Comparison of ENCODE assay signal across 18 mouse cellular contexts in genomic region chr6:86059151-86059853, GRCm38 (mm10). TPM values are rescaled to one million over a fixed set of nuclear protein-coding genes. Genes with fewer than 3 reads are reported as not detected.
DNase-seq lines count a peak whose midpoint lies in the region; ATAC-seq lines count a peak whose summit lies in the region.
"Had no signal": no experiment of that assay in that cellular context is flagged by ENCODE, and none has a peak within 500 bp of the region (broad histone marks: within the 10 kb centered on the region; RNA-seq: fewer than 3 reads in every experiment).

No protein-coding gene starts in this region.

- no peaks in the 10 kb centered on the region for H3K9me3 ChIP-seq in forebrain, embryonic 16.5 days (ENCODE audit: control insufficient read depth, low read length)
- no peaks in the 10 kb centered on the region for H3K9me3 ChIP-seq in midbrain, embryonic 12.5 days
- H3K9me3 ChIP-seq in liver, embryonic 12.5 days (replicated peaks): no peaks in the 10 kb centered on the region
- H3K9me3 ChIP-seq: kidney, embryonic 15.5 days; megakaryocyte, embryonic 14.5 days had no signal

- peak overlapping the region; percentile 52 for H3K9ac ChIP-seq in forebrain, embryonic 16.5 days (replicated peaks; ENCODE audit: low read depth, low read length)
- H3K9ac ChIP-seq in midbrain, embryonic 12.5 days (replicated peaks): peak overlapping the region; percentile 43; the same call in 1 of the 2 replicates
- no peak overlapping the region for H3K9ac ChIP-seq in liver, embryonic 12.5 days
- H3K9ac ChIP-seq: kidney, embryonic 15.5 days had no signal

- H3K36me3 ChIP-seq in forebrain, embryonic 16.5 days (ENCODE audit: control insufficient read depth, insufficient read depth): no peaks in the 10 kb centered on the region
- no peaks in the 10 kb centered on the region for H3K36me3 ChIP-seq in midbrain, embryonic 12.5 days
- no peaks in the 10 kb centered on the region for H3K36me3 ChIP-seq in liver, embryonic 12.5 days
- H3K36me3 ChIP-seq: kidney, embryonic 15.5 days had no signal

- 19% methylated on average over 7 of the region's 7 CpGs for WGBS in forebrain, embryonic 16.5 days
- WGBS in midbrain, embryonic 12.5 days: 21% methylated on average over 7 of the region's 7 CpGs
- 23% methylated on average over 7 of the region's 7 CpGs for WGBS in liver, embryonic 12.5 days (ENCODE audit: insufficient replicate concordance)

- peaks cover 68% of the 10 kb centered on the region for H3K4me1 ChIP-seq in forebrain, embryonic 16.5 days (replicated peaks; ENCODE audit: control insufficient read depth, insufficient read depth, low read length)
- H3K4me1 ChIP-seq in midbrain, embryonic 12.5 days: peaks cover 70% of the 10 kb centered on the region
- H3K4me1 ChIP-seq in liver, embryonic 12.5 days: peaks cover 2% of the 10 kb centered on the region; the same call in 1 of the 2 replicates
- H3K4me1 ChIP-seq: kidney, embryonic 15.5 days had no signal

- peak; percentile 47 for DNase-seq in right cerebral cortex, adult 18-20 months
- no peak for DNase-seq in right cerebral cortex, postnatal 4 days
- DNase-seq in gastrocnemius, adult 8-10 months (ENCODE audit: low spot score in 2 of 2): no peak
- DNase-seq in adipocyte (ENCODE audit: low spot score): no peak
- DNase-seq in urinary bladder, postnatal 14 days (ENCODE audit: low spot score): no peak
- DNase-seq: cerebellum, postnatal 36 days; thymus, postnatal 4 days had no signal

- H3K4me3 ChIP-seq in forebrain, embryonic 16.5 days (replicated peaks; ENCODE audit: low read length): 0 out of 2 replicates have a peak overlapping the region, but pooled peaks have one; percentile 8
- H3K4me3 ChIP-seq in midbrain, embryonic 12.5 days: peak overlapping the region; percentile 17; the same call in 1 of the 2 replicates
- no peak overlapping the region for H3K4me3 ChIP-seq in liver, embryonic 12.5 days
- H3K4me3 ChIP-seq: kidney, embryonic 15.5 days; megakaryocyte, embryonic 14.5 days had no signal

- H3K4me2 ChIP-seq in forebrain, embryonic 16.5 days (ENCODE audit: low read length): peak overlapping the region; percentile 36
- H3K4me2 ChIP-seq in midbrain, embryonic 12.5 days (replicated peaks): peak overlapping the region; percentile 44
- H3K4me2 ChIP-seq in liver, embryonic 12.5 days: no peak overlapping the region
- H3K4me2 ChIP-seq: kidney, embryonic 15.5 days had no signal

- H3K27ac ChIP-seq in forebrain, embryonic 16.5 days (ENCODE audit: low read length): peak overlapping the region; percentile 95
- peak overlapping the region; percentile 94 for H3K27ac ChIP-seq in midbrain, embryonic 12.5 days (replicated peaks)
- no peak overlapping the region for H3K27ac ChIP-seq in liver, embryonic 12.5 days
- H3K27ac ChIP-seq: kidney, embryonic 15.5 days had no signal

- peak; percentile 63 for ATAC-seq in forebrain, embryonic 16.5 days
- peak; percentile 96 for ATAC-seq in midbrain, embryonic 12.5 days (ENCODE audit: low FRiP score, low read depth)
- no peak for ATAC-seq in liver, embryonic 12.5 days
- ATAC-seq: CD4-positive, CD25-positive, alpha-beta regulatory T cell, adult 4 months; Patski had no signal

- H3K27me3 ChIP-seq in forebrain, embryonic 16.5 days (replicated peaks; ENCODE audit: control insufficient read depth, insufficient read depth, low read length): no peaks in the 10 kb centered on the region
- H3K27me3 ChIP-seq in midbrain, embryonic 12.5 days: no peaks in the 10 kb centered on the region
- peaks cover 53% of the 10 kb centered on the region for H3K27me3 ChIP-seq in liver, embryonic 12.5 days (replicated peaks)
- H3K27me3 ChIP-seq: kidney, embryonic 15.5 days had no signal

RNA-seq across cellular contexts. Expression of gene Add2, which starts 30.8 kb away (rescaled TPM):
- 243 and 248 TPM in 2 replicates for polyA plus RNA-seq in forebrain, embryonic 16.5 days (2015; fragmentation: Nextera tagmentation; extraction: Ambion mirVana)
- polyA plus RNA-seq in midbrain, embryonic 12.5 days (2016; fragmentation: Nextera tagmentation; extraction: Ambion mirVana): 127 and 130 TPM in 2 replicates
- 96.9 and 97.2 TPM in 2 replicates for polyA plus RNA-seq in liver, embryonic 12.5 days (2016; fragmentation: Nextera tagmentation; extraction: Ambion mirVana)
- total RNA-seq in gastrocnemius, adult 8-10 months (2022): under 1 TPM in 3 of 4 experiments, not detected in 1; 0.02 to 0.16 (median 0.15) TPM
- polyA plus RNA-seq: CD4-positive, CD25-positive, alpha-beta regulatory T cell, adult 4 months had no signal

RNA-seq across cellular contexts. Expression of gene Figla, which starts 43.3 kb away (rescaled TPM):
- polyA plus RNA-seq in forebrain, embryonic 16.5 days (2015; fragmentation: Nextera tagmentation; extraction: Ambion mirVana): not detected in 2 replicates
- polyA plus RNA-seq in midbrain, embryonic 12.5 days (2016; fragmentation: Nextera tagmentation; extraction: Ambion mirVana): not detected in 2 replicates
- polyA plus RNA-seq in liver, embryonic 12.5 days (2016; fragmentation: Nextera tagmentation; extraction: Ambion mirVana): not detected in 2 replicates
- total RNA-seq in gastrocnemius, adult 8-10 months (2022): not detected
- total RNA-seq: left cerebral cortex, postnatal 14 days had no signal
- polyA plus RNA-seq: CD4-positive, CD25-positive, alpha-beta regulatory T cell, adult 4 months; heart, postnatal 0 days; kidney, embryonic 15.5 days; liver, embryonic 16.5 days; Patski; stomach, embryonic 14.5 days had no signal
